Mouse (Mus musculus) brain, embryonic 14.5 days (tissue): ENCODE results near the gene Optn. TPM values are rescaled to one million over a fixed set of nuclear protein-coding genes. Genes with fewer than 3 reads are reported as not detected.
A peak's percentile ranks its signal among the peaks of the same experiment; 100 is the strongest.

Source experiments
- DNase-seq: peaks from one replicate; pipeline ENCODE4 v3.0.0-alpha.2; 2011; ENCODE audit warnings: low read depth
- CTCF ChIP-seq: fragments of 200-500 bp; IDR thresholded peaks from 2 replicates; pipeline ENCODE4 v1.5.1; 2012; ENCODE audit warnings: inconsistent platforms, mild to moderate bottlenecking, moderate library complexity, borderline replicate concordance; ENCODE audit not compliant: insufficient read depth, insufficient read length; ENCODE audit errors: extremely low read depth
- POLR2A ChIP-seq: fragments of 200-500 bp; IDR thresholded peaks from 2 replicates; pipeline ENCODE4 v1.6.1; 2012; ENCODE audit warnings: mild to moderate bottlenecking, inconsistent platforms, borderline replicate concordance; ENCODE audit not compliant: poor library complexity, insufficient read depth, insufficient read length, severe bottlenecking; ENCODE audit errors: extremely low read depth
- polyA plus RNA-seq: library from polyadenylated mRNA; depleted of rRNA; stranded (reverse); fragments of >200 nt; gene quantifications from 2 replicates; pipeline ENCODE4 v1.2.3, GENCODE M21; 2012

Optn gene
- polyA plus RNA-seq, 1 experiment: 5.7 TPM

DNA sequence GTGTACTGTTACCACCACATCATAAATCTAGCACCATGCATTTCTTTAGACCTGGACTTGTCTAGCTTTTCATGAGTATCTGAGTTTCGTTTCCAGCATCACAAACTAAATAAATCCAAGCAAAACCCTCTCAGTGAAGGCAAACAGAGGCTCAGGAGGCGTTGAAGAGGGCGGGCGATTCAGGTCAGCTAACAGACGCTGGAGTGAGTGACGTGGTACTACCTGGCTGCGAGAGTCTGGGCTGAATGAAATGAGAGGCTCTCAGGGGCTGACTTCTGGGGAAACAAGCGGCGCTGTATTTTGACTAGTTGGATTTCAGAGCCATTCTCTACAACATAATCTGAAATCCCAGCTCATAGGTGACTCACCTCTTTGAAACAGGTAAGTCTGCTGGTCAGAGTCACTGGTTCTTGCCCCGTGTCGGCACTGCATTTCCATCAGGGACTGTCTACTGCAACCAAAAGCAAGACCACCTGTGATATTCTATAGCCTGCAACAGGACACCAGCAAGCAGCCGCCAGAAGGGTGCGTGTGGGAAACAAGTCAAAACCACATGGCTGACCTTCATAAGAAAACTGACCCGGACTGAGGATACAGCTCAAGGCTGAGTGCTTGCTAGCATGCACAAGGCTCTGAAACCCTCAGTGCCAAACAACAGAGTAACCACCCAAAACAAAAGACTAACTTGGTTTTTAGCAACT is 40.0 kb downstream of the Optn start:
- no peak for TF ChIP-seq CTCF
- no peak for TF ChIP-seq POLR2A
- DNase-seq: no peak

DNA sequence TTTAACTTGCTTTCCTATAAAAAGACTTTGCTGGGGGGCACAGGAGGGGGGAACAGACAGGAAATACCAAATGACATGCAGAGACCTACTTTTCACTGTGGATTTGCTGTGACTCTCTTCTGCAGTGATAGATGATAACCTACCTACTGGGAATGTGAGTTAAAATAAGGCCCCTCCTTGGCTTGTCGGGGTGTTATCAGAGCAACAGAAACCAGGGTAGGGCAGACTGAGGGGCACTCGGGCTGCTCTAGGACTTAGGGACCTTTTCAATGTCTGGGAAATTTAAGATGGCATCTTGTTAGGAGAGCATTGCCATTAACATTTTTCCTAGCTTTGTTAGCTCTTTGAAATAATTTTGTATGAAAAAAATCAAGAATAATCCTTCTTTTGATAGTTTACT is 40.6 kb downstream of the Optn start:
- no peak for DNase-seq

DNA sequence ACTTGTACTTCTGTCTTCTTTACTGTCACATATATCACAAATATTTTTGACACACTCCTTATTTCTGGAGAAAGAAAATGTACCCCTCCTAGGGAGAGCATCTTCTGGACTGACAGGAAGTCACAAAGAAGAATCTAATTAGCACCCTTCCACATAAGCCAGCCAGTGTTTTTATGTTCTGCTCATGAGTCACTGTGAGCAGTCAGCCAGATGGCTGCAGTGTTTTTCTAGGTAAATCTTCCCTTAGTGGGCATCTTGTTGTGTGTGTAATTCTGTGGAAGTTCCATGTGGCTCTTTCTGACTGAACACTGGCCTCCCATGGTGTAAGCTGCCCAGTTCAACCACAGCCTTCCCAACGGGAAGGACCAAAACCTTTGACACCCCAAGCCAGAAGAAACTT is 44.1 kb downstream of the Optn start:
- peak; percentile 37 for DNase-seq
- TF ChIP-seq POLR2A: no peak
- no peak for TF ChIP-seq CTCF

More for the DNA sequence above, 40.6 kb downstream of the Optn start:
- TF ChIP-seq CTCF (no peak), POLR2A (no peak)

DNA sequence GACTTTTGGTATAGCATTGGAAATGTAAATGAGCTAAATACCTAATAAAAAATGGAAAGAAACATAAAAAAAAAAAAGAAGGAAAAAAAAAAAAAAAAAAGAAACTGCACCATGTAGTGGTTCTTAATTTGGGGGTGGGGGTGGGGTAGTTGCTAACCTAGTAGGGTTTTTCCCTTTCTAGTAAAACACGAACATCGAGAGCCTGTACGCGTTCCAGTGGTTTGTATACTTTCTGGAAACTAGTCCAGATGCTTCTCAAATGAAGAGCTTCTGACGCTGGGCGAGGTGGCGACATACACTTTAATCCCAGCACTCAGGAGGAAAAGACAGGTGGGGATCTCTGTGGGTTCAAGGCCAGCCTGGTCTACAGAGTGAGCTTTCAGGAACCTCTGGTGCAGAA is 46.9 kb downstream of the Optn start:
- no peak for DNase-seq
- TF ChIP-seq CTCF (no peak), POLR2A (no peak)

DNA sequence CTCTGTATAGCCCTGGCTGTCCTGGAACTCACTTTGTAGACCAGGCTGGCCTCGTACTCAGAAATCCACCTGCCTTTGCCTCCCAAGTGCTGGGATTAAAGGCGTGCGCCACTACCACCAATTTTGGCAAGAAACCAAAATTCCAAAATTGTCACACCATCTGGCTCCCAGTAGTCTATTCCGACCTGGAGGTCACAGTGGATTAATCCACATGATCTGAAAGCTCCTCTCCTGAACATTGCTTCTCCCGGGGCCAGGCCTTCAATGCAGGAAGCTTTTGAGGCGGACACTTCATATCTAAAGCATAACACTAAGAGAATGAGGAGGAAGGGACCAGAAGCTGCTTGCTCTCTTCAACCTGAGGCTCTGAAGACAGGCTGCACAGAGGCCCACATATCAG is 48.3 kb downstream of the Optn start:
- TF ChIP-seq POLR2A: no peak
- TF ChIP-seq CTCF: no peak
- DNase-seq: no peak

DNA sequence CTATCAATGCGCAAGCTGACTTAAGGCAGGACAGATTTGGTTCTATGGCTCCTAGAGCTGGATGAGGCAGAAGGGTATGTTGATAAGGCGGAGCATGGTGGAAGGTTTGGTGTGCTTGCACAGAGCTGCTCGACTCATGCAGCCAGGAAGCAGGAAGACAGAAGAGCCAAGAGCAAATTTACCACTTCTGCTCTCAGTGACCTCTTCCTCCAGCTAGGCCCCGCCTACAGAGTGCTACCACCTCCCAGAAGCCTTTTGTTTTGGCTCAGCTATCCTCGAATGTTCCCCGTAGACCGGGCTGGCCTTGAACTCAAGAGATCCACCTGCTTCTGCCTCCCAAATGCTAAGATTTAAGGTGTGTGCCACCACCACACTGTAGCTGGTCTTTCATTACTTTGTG is 49.2 kb downstream of the Optn start:
- TF ChIP-seq POLR2A: no peak
- TF ChIP-seq CTCF: no peak
- DNase-seq: no peak

DNA sequence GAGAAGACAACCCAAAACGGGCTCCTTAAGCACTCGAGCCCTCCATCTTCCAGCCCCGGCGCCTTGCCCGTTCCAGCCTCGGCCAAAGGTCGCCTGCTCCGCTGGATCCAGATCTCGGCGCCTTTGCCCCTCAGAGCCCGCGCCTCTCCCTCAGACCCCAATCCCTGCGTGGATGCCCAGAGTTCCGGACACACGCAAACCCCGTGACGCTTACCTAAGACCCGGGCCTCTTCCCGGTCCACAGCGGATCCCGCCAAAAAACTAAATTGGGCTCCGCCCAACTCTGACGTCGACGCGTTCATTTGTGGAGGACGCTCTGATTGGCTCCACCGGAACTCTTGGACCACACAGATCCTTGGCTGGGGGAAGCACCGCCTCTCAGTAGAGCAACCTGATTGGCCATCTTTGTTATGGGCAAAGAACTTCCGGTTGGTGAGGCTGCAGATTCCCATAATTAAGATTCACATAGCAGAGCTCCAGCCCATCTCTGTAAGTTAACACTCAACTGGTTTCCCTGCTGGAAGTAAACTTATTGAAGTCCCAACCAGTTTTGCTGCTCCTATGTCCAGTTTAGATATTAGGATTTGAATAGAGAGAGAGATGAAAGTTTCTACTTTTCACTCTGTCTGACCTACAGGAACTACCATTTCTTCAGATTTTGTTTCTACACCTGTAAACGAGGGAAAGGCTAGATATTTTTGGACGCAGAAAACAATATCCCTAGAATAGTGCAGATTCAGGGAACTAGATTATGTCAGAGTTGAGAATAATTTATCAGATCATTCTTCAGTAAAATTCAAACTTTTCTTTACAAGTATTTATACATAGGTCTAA is 51.1 kb downstream of the Optn start, which contains the start of gene Mcm10:
TSS of gene Mcm10 (minus strand) at position 301 of the 834 bp plus-strand sequence.
- no peak for TF ChIP-seq CTCF
- no peak for TF ChIP-seq POLR2A
- DNase-seq: peak; percentile 99

DNA sequence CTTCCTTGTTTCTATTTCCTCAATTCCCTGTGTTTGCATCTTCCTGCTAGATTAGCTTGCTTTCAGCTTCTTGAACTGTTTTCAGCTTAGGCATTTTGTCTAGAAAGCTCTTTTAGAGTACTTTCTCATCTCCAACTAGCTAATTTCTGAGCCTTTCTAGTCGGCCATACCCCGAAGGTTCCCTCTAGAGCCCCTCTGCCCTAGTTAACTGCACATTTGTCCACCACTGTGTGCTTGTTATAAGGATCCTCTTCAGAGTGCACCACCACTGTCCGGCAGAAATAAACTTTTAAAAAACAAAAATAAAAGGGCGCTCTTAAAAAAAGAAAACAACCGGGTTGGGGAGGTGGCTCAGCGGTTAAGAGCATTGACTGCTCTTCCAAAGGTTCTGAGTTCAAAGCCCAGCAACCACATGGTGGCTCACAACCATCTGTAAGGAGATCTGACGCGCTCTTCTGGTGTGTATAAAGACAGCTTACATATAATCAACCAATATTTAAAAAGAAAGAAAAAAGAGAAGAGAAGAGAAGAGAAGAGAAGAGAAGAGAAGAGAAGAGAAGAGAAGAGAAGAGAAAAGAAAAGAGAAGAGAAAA is 51.9 kb downstream of the Optn start:
- no peak for TF ChIP-seq POLR2A
- TF ChIP-seq CTCF: no peak
- no peak for DNase-seq

DNA sequence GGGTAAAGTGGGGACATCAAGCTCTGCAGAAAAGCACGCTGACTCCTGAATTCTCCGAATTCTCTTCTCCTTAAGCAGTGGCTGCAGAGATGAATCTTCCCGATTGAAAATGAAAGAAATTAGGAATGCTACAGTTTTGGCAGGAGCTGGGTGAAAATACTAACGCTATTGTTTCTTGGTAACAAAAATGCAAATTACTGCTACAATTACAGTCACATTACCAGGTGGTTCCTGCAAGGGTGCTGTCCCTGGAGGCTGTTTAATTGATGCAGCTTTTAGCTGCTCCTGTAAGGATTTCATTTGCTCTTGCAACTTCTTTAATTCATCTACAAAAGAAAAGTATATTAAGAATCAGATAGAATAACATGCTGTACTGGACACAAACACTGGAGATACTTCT is 56.7 kb downstream of the Optn start:
- TF ChIP-seq POLR2A (no peak), CTCF (no peak)
- no peak for DNase-seq

DNA sequence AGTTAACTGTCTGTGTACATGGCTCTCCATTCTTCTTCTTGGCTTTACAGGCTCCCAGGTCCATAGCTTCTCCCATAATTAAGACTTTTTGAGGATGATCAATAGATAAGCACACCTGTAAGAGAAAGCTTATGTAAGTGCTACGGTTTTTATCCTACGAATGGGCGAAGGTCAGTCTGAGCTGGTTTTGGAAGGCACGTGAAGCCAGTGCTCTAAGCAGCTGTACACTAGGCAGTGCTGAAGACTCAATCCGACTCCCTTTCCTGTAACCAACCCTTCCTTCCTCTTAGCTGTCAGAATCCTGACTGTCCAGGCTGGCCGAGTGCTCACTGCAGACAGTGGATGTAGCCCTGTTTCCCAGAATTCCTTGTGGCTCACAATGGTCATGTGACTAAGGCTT is 62.6 kb downstream of the Optn start:
- TF ChIP-seq CTCF (no peak), POLR2A (no peak)
- DNase-seq: no peak

DNA sequence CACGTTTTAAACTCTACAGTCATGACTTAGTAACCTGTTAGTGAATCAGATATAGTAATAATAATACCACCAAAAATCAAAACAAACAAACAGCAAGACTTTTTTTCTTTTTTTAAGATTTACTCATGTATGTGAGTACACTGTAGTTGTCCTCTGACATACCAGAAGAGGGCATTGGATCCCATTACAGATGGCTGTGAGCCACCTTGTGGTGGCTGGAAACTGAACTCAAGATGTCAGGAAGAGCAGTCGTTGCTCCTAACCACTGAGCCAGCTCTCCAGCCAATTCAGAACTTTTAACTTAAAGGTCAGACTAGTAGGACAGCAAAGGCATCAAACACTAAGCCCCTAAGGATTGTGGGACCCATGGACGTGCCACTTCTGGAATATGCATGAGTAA is 64.9 kb downstream of the Optn start:
- TF ChIP-seq POLR2A (no peak), CTCF (peak; percentile 32; the same call in 1 of the 2 replicates)
- DNase-seq: no peak

DNA sequence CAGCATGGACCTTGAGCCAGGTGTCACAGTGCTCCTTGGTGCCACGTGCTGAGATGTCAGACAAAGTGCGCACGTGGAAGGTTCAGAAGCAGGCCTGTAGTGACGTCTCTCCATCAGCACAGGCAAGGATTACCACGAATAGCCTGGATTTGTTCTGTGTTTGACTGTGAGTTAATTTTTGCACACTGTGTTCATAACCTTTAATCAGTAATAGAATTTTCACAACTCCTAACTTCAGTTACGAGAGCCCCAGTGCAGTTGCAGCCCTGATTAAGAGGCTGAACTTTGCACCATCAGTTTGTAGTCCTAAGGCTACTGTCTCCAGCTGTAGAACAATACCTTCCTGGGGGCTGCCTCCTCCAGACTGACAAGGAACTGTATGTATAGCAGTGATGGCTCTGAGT is 67.4 kb downstream of the Optn start:
- DNase-seq: no peak
- TF ChIP-seq CTCF (no peak), POLR2A (no peak)

DNA sequence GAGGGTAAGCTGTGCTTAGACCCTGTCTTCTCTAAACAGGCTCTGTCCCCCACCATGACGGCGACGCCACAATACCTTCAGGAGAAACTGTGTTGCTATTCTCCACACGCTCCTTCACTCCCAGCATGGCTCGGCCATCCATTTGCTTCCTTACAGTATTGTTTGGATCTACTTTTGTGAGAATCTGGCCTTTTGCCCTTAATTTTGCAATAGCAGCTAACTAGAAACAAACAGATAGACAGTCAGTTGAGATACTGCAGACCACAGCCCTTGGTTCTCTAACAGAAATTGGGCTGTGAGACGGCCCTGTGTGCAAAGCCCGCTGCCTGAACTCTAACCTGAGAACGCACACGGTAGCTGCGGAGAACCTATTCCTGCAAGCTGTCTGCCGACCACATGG is 68.2 kb downstream of the Optn start:
- TF ChIP-seq CTCF (no peak), POLR2A (no peak)
- DNase-seq: no peak
